Mouse (Mus musculus) cerebellum, adult 18-20 months (tissue): ENCODE data around the gene Gna14.

Source experiments
- DNase-seq, 2 experiments: peaks; one replicate each; pipeline ENCODE4 v3.0.0; 2021

Gna14 gene

GRCm38 (mm10) chr19:16518569-16518968 is 83.0 kb downstream of the Gna14 start:
- no peak for DNase-seq

- DNase-seq = no peak
Measured at GRCm38 (mm10) chr19:16520608-16521007, 85.0 kb downstream of the Gna14 start.

- no peak for DNase-seq
Measured at GRCm38 (mm10) chr19:16526302-16526880, 90.8 kb downstream of the Gna14 start.

GRCm38 (mm10) chr19:16527031-16527430 is 91.5 kb downstream of the Gna14 start:
- no peak for DNase-seq

- no peak for DNase-seq
Measured at GRCm38 (mm10) chr19:16528225-16528828, 92.8 kb downstream of the Gna14 start.

GRCm38 (mm10) chr19:16529293-16529920 is 93.8 kb downstream of the Gna14 start:
- peak in 1 of 2 experiments; percentile 18 for DNase-seq

- no peak for DNase-seq
Measured at GRCm38 (mm10) chr19:16529999-16530398, 94.4 kb downstream of the Gna14 start.

- no peak for DNase-seq
Measured at GRCm38 (mm10) chr19:16534311-16534710, 98.7 kb downstream of the Gna14 start.

GRCm38 (mm10) chr19:16538416-16538815 is 102.9 kb downstream of the Gna14 start:
- no peak for DNase-seq

- DNase-seq = no peak
Measured at GRCm38 (mm10) chr19:16543688-16544087, 108.1 kb downstream of the Gna14 start.

GRCm38 (mm10) chr19:16556988-16557387 is 121.4 kb downstream of the Gna14 start:
- DNase-seq = no peak

GRCm38 (mm10) chr19:16557971-16558370 is 122.4 kb downstream of the Gna14 start:
- DNase-seq = no peak

GRCm38 (mm10) chr19:16558570-16558969 is 123.0 kb downstream of the Gna14 start:
- no peak for DNase-seq

GRCm38 (mm10) chr19:16559243-16559896 is 123.8 kb downstream of the Gna14 start:
- DNase-seq = no peak

- DNase-seq = no peak
Measured at GRCm38 (mm10) chr19:16562676-16563075, 127.1 kb downstream of the Gna14 start.

GRCm38 (mm10) chr19:16576790-16577189 is 141.2 kb downstream of the Gna14 start:
- DNase-seq = no peak

GRCm38 (mm10) chr19:16579656-16580260 is 144.2 kb downstream of the Gna14 start:
- DNase-seq = no peak

GRCm38 (mm10) chr19:16580501-16580900 is 144.9 kb downstream of the Gna14 start:
- no peak for DNase-seq

- no peak for DNase-seq
Measured at GRCm38 (mm10) chr19:16584546-16584945, 149.0 kb downstream of the Gna14 start.

- no peak for DNase-seq
Measured at GRCm38 (mm10) chr19:16585379-16585778, 149.8 kb downstream of the Gna14 start.

GRCm38 (mm10) chr19:16593256-16593974 is 157.9 kb downstream of the Gna14 start:
- DNase-seq = peak in 1 of 2 experiments; percentile 9

GRCm38 (mm10) chr19:16593975-16594317 is 158.4 kb downstream of the Gna14 start:
- no peak for DNase-seq

GRCm38 (mm10) chr19:16597216-16597615 is 161.7 kb downstream of the Gna14 start:
- DNase-seq = no peak
